Mouse (Mus musculus): ENCODE measurements around the gene Emc10. TPM values are rescaled to one million over a fixed set of nuclear protein-coding genes. Genes with fewer than 3 reads are reported as not detected.
A peak's percentile ranks its signal among the peaks of the same experiment; 100 is the strongest.

Emc10 gene
- total RNA-seq, 2 experiments from 2014 or later, result 157 to 169 TPM

DNA sequence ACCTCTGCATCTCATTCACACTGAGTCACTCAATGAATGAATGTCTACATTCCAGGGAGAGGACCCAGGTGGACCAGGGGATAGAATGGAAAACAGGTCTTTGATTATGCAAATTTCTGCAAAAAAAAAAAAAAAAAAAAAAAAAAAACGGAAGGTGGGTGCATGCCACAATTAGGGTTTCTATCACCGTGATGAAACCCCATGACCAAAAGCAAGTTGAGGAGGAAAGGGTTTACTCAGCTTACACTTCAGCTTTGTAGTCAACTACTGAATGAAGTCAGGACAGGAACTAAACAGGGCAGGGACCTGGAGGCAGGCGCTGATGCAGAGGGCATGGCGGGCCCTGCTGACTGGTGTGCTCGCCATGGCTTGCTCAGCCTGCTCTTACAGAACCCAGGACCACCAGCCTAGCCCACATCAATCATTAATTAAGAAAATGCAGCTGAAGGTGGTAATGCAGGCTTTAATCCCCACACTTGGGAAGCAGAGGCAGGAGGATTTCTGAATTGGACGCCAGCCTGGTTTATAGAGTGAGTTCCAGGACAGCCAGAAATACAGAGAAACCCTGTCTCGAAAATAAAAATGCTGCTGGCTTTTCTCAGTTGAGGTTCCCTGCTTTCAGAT, 10.6 kb downstream of the Emc10 start:
- peak in 1 of 2 experiments; percentile 7 for DNase-seq (ENCODE audit: low spot score in 2 of 2)

DNA sequence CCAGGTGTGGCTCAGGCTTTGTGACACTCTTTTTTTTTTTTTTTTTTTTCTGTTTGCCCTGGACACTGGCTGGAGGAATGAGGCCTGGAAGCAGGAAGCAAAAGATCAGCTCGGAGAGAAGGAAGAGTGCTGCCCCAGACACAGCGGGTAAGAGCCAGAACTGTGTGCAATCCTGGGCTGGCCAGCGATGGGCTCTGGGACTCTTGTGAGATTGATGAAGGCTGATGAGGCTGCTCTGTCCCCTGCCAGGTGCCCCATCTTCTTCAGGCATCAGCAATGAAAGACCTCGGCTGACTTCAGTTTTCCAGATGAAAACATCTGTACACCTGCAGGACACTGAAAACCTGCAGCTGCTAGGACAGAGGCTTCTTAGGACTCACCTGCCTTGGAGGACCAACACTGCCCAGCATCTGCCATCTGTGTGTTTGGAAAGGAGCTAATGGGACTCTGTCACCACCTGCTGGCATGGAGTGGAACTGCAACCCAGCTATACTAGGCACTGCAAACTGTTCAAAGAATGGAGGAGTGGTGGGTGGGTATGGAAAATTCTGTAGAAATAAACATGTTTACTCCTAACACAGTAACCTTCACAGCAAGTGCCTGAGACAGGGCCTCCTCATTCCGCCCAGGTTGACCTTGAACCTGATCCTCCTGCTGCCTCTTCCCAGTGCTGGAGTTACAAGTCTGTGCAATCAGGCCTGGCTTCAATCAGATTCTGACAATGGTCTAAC, 11.3 kb downstream of the Emc10 start:
- peak; percentile 89 to 90 for DNase-seq (ENCODE audit: low spot score in 2 of 2)

DNA sequence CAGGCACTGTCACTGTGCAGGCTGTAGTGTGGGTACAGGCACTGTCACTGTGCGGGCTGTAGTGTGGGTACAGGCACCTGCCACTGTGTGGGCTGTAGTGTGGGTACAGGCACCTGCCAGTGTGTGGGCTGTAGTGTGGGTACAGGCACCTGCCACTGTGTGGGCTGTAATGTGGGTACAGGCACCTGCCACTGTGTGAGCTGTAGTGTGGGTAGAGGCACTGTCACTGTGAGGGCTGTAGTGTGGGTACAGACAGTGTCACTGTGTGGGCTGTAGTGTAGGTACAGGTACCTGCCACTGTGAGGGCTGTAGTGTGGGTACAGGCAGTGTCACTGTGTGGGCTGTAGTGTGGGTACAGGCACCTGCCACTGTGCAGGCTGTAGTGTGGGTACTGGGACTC, 12.2 kb downstream of the Emc10 start:
- DNase-seq (ENCODE audit: low spot score in 2 of 2), result no peak

- DNase-seq (ENCODE audit: low spot score in 2 of 2), result no peak
Observed at GRCm38 (mm10) chr7:44482836-44483435, 13.4 kb downstream of the Emc10 start.

GRCm38 (mm10) chr7:44475046-44475614, 21.2 kb downstream of the Emc10 start:
- peak in 1 of 2 experiments; percentile 20 for DNase-seq (ENCODE audit: low spot score in 2 of 2)

- peak; percentile 71 to 79 for DNase-seq (ENCODE audit: low spot score in 2 of 2)
Observed at GRCm38 (mm10) chr7:44474419-44474818, 21.9 kb downstream of the Emc10 start.

DNA sequence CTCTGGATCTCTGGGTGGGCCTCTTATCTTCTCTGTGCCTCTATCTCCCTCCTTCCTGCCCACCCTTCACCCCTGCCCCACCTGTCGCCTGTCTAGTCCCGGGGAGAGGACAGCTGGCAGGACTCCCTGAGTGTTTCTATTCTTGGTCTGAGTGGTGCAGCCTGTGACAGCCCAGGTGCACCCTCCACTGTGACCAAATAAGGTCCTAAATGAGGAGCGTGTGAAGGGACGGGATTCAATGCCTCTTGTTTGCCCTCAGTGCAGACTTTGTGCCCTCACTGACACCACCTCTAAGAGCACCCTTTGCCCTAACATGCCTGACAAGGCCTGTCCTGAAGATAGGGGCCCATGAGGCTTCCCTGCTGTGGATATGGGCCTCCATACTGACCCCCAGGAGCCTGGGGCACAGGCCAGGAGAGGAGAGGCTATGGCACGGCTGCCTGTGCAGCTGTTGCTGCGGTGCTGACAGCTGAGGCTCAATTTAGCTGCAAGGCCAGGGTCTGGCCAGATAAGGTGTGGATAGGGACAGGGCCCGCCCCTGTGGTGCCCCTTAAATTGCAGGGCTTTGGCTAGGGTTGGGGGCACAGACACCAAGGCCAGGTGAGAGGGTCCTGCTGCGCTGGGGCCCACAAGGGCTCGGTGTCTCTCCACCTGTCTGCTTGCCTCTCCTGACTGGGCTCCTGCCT, 23.2 kb downstream of the Emc10 start:
- peak in 1 of 2 experiments; percentile 14 for DNase-seq (ENCODE audit: low spot score in 2 of 2)

GRCm38 (mm10) chr7:44472558-44472885, 23.8 kb downstream of the Emc10 start:
- DNase-seq (ENCODE audit: low spot score in 2 of 2), result peak in 1 of 2 experiments; percentile 28

DNA sequence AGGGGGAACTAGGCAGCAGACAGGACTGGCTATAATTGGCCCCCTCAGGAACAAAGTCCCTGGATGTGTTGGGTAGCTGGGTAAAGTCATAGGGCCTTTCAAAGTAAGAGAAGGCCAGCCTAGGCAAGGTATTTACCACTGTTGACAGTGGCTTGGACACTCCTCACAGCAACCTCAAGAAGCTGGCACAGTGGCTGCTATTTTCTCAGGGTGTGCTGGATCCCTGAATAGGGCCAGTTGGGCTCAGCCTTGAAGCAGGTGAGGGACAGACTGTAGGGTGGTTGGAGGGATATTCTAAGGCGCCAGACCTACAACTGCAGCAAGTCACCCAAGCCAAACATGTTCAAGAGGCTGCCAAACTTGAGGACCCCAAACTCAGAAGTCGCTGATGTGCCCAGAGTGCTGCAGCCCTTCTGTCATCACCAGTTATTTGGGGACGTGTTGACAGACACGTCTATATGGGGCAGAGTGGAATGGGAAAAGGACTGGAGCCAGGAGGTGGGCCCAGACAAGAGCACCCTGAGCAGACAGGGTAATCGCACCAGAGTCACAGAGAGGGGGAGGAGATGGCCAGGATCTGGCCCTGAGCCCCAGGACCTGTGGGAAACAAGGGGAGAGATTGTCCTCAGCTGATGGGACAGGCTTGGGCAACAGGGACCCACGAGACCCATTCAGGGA, 24.3 kb downstream of the Emc10 start:
- DNase-seq (ENCODE audit: low spot score in 2 of 2), result peak in 1 of 2 experiments; percentile 13

GRCm38 (mm10) chr7:44470696-44471612, 25.4 kb downstream of the Emc10 start:
- peak in 1 of 2 experiments; percentile 22 for DNase-seq (ENCODE audit: low spot score in 2 of 2)

DNA sequence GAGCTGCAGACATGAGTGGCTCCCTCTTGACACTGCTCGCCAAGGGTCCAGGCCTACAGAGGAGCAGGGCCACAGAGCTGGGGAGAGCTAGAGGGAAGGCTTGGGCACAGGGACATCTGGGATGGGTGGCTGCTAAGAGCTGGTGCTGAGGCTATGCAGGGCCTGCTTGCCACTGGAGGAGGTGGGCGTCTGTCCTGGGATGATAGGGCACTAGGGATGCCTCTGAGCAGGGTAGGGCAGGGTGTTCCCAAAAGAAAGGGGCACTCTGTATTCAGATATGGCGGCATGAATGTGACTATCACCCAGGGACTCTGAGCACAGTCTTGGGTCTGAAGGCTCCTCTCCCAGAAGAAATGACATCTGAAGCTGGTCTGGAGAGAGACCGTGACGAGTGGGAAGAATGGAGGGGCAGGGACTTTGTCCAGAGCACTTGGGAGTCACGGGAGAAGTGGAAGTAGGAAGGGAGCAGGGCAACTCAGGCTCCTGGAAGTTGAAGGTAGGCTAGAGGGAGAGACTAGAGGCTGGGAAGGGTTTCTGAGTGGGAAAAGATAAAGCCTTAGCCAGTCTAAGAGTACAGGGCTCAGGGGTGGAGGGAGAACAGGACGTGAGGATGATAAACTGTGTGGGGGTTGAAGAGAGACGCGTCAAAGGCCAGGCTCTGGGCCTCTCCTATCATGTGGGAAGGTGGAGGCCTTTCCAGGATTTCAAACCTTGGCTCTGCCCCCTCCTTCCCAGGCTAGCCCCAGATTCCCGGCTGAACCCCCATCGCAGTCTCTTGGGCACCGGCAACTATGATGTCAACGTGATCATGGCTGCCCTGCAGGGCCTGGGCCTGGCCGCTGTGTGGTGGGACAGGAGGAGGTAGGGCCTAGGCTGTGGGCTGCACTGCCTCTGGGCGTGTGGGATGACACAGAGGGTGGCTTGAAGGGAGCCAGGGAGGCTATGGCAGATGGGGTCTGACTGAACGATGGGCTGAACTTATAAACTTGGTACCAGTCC, 26.4 kb downstream of the Emc10 start:
- DNase-seq (ENCODE audit: low spot score in 2 of 2), result peak in 1 of 2 experiments; percentile 12

DNA sequence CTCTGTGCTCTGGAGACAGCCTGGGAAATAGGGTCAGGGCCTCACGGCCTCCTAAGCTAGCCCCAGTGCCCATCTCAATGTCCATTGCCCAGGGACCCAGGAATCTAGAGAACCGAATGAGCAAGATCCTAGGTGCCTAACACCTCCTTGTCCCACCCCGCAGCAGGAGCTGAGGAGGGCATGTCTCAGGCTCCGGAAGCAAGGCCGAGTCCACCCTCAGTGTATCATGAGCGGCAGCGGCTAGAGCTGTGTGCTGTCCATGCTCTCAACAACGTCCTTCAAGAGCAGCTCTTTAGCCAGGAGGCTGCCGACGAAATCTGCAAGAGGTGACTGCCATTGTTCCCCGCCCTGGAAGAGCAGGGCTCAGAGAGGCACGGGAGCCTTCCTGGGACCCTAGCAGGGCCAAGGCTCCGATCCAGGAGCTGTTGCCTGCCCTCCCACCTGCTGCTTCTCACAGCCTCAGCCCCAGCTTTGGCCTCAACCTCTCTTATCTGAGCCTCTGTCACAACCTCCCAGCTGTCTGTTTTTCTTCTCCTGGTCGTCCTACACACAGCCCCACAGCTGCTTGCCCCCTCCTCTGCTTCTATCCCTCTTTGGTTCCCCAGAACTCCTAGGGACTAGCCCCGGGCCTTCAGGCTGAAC, 27.6 kb downstream of the Emc10 start:
- DNase-seq (ENCODE audit: low spot score in 2 of 2), result peak in 1 of 2 experiments; percentile 29

GRCm38 (mm10) chr7:44467811-44468411, 28.4 kb downstream of the Emc10 start, which contains the start of gene Josd2:
Josd2 (plus strand) TSS chr7:44467980.
- DNase-seq (ENCODE audit: low spot score in 2 of 2), result peak; percentile 92 to 94

GRCm38 (mm10) chr7:44466888-44467311, 29.4 kb downstream of the Emc10 start:
- DNase-seq (ENCODE audit: low spot score in 2 of 2), result peak; percentile 37 to 52

DNA sequence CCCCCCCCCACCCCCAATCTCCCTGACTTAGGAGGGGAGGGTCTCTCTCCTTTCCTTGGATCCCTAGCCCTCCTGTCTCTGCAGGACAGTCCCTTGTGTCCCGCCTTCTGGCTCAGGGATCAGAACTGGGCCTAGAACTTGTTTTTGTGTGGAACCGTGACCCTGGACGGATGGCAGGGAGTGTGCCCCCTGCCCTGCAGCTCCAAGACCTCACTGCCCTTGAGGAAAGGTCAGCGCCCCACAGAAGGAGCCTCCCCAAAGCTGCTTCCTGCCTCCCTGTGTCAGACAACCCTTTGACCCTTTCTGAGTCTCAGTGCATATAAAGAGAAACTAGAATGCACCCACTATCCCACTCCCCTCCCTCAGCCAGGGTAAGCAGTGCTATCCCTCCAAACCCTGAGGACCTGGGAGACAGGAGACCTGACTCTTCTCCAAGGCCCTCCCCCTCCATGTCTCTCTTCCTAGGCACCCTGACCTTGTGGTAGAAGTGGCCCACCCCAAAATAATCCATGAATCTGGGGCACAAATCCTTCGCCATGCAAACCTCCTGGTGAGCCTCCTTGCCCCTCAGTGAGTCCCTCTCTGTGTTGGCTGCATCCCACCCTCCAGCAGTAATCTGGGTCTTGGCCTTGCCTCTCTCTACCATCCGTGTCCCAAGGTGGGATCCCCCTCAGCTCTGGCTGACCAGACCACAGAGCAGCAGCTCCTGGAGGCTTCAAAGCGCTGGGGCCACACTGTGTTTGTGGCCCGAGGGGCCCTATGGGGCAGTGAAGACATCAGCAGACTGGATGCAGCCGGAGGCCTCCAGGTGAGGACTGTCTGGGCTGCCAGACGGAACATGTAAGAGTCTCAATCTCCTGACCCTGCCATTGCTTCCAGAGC, 30.1 kb downstream of the Emc10 start:
- DNase-seq (ENCODE audit: low spot score in 2 of 2), result peak; percentile 23 to 41

GRCm38 (mm10) chr7:44465111-44465510, 31.2 kb downstream of the Emc10 start, which contains the start of gene Aspdh:
Aspdh (plus strand) TSS chr7:44465391.
- peak; percentile 19 to 45 for DNase-seq (ENCODE audit: low spot score in 2 of 2)

Measured in layer of hippocampus, postnatal 10 days (tissue).